Mouse (Mus musculus) adrenal gland (tissue): ENCODE measurements around the gene Ebf4.

Experiments
- intact Hi-C: fragments of 180-260 bp; cut with DNase I; formaldehyde crosslinking; loops from one replicate; pipeline ENCODE4 v1.15.1; 2025

Gene Ebf4

GRCm38 (mm10) chr2:130374951-130375350 lies 80.0 kb downstream of the Ebf4 start:
- intact Hi-C loops = no loop called here

- intact Hi-C loops = no loop called here
Observed at GRCm38 (mm10) chr2:130383205-130383604, 88.2 kb downstream of the Ebf4 start.

DNA sequence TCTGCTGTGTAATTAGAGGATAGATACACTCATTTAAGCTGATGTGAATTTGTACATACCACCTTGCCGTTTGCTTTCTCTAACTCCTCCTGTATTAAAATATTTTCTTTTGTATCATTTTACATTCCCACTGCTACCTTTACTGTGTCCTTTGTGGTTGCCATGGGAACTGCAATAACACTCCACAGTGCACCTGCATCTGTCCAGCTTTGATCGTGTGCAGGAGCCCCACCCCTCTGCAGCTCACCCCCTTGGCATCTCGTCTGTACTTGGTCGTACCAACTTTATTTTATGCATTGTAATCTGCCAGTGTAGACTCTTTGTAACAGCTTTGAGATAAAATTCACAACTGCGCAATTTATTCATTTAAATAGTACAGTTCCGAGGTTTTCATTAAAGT lies 88.9 kb downstream of the Ebf4 start:
- intact Hi-C loops = no loop called here

GRCm38 (mm10) chr2:130386212-130386611 lies 91.2 kb downstream of the Ebf4 start:
- intact Hi-C loops = no loop called here

GRCm38 (mm10) chr2:130388796-130389195 lies 93.8 kb downstream of the Ebf4 start:
- intact Hi-C loops = no loop called here

DNA sequence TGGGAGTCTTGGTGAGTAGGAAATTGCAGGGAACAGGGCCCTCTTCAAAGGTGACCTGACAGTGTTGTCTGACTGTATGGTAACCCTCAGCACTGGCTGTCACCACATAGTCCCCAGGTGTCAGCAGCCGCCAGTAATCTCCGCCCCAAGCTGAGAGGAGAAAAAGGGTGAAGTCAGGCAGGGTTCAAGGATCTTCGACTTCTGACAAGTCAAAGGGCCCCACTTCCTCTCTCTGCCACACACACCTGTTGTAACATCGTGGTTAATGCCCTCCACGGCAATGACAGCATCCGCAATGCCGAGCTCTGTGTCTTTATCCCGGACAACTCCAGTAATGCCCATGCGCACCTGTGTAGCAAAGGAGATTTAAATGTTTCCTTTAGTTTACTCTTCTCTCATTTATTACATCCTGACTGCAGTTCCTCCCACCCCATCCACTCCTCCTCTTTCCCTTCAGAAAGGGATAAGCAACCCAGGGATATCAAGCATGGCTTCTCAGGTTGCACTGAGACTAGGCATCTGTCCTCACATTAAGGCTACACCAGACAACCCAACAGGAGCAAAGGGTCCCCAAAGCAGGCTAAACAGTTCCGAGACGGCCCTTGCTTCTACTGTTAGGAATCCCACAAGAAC lies 96.1 kb downstream of the Ebf4 start:
- intact Hi-C loops = no loop called here

DNA sequence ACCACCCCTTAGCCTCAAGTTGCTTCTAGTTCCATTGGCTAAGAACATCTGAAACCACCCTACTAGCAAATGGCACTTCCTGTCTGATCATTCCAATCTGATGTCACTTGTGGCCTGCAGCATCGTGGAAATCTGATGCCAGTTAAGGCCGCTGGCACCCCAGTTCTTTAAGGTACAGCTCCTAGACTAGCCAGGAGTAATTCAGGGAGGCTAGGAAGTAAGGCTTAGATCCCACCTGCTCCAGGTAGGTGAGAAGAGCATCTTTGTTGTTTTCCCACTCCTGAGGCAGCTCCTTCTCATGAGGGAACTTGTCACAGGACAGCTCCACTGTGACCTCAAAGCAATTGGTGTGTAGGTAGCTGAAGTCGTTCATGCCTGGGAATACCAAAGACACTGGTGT lies 97.9 kb downstream of the Ebf4 start:
- intact Hi-C loops = loop anchor here (2.0 kb wide), 1 partner anchor 18 kb away; no protein-coding TSS in a partner anchor

- intact Hi-C loops = no loop called here
Observed at GRCm38 (mm10) chr2:130395696-130396095, 100.7 kb downstream of the Ebf4 start.

- intact Hi-C loops = no loop called here
Observed at GRCm38 (mm10) chr2:130397186-130397985, 102.4 kb downstream of the Ebf4 start, which contains the start of gene Cpxm1. Gene Cpxm1, minus strand, starts transcription at chr2:130397574.

- intact Hi-C loops = no loop called here
Observed at GRCm38 (mm10) chr2:130398091-130398490, 103.1 kb downstream of the Ebf4 start.

- intact Hi-C loops = no loop called here
Observed at GRCm38 (mm10) chr2:130400046-130400445, 105.1 kb downstream of the Ebf4 start.

DNA sequence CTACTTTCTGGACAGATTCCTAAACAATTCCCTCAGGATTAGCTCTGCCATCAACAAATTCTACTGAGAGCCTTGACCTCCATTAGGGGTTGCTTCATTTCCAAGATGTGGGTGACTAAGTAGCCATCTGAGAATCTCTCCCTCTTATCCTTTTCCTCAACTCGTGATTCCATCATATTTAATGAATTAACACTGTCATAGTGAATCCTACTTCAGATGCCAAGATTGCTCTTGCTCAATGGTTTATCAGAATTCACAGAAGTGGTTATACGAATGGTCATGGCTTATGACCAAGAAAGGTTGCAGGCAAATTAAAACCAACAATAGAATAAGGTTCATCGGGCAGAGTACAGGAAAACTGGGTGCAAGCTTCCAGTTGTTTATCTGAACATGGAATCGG lies 106.9 kb downstream of the Ebf4 start:
- intact Hi-C loops = no loop called here

GRCm38 (mm10) chr2:130404939-130405338 lies 110.0 kb downstream of the Ebf4 start, which contains the start of the genes Gm28372 and 1700020A23Rik:
Gene Gm28372, plus strand, starts transcription at chr2:130405239.
Gene 1700020A23Rik, plus strand, starts transcription at chr2:130405259.
- intact Hi-C loops = no loop called here

DNA sequence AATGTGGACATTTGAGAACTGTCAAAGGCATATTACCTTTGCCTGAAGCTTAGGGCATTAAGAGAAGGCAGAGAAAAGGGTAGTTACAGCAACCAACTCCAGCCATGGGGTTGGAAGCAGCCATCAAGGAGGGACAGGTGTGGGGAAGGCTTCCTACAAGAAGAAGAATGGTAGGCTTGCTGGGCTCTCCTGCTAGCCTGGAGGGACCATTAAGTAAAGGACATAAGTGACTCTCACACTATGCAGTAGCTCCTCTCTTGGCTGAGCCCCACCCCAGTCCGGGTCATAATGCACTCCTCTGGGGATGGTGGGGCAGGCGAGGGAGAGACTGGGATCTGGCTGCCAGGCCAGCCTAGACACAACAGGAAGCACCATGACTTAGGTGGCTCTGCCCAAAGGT lies 111.2 kb downstream of the Ebf4 start, which contains the start of gene Tmem239:
Gene Tmem239, plus strand, starts transcription at position 301 of the 400 bp plus-strand sequence.
- intact Hi-C loops = no loop called here

DNA sequence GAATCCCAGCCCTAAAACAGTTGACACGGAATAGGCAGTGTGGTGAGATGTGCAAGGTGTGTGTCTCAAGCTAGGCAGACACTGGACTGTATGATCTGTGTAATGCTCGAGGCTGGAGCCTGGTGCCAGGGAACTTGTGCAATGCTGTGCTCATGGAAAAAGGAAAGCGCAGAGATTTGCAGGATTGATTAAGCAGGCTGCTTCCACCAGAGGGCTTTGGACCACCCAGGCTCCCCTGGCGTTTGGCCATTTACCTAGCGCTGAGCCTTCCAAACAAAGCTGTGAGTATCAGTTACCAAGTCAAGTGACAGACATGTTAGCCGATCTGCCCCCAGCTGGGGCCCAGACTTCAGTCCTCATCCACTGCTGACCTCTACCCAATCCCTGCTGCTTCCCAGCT lies 113.2 kb downstream of the Ebf4 start:
- intact Hi-C loops = no loop called here

DNA sequence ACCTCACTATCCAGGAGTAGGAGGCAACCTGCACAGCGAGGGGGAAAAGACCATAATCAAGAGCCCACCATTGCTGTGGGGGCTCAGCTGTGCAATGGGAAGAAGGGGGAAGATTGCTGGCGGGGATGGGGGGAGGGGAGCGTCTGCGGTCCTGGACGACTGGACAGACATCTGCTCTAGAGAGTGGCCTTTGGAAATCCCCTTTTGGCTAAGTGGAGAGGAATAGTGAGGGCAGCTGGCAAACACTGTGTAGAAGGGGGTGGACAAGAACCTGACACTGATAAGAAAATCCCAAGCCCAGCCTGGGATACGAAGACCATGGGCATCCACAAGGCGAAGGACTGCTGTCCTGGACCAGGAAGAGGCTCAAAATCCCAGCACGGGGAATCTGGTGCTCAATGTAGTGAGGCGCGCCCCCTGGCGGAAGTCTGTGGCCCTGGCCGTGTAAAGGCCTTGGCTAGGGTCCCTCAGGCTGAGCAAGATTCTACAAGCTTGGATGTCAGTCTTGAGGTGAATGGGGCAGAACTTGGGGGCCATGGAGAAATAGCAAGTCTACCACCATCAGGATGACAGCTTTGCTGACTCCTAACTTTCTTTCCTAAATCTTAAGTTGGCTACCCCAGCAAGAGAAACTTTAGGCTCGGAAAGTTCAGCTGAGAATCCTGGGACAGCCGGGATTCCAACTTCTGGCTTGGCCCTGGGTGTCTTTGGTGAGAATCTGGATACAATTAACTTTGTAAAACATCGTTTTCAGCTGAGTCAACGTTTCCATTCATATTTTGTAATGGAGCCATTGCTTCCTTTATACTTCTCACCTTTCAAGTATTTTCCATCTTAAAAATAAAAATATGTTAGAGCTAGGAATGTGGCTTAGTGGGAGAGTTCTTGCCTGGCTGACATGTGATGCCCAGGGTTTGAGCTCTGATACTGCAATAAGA lies 116.9 kb downstream of the Ebf4 start:
- intact Hi-C loops = loop anchor here (2.0 to 5.0 kb wide), 2 partner anchors 19 to 120 kb away; no protein-coding TSS in a partner anchor

DNA sequence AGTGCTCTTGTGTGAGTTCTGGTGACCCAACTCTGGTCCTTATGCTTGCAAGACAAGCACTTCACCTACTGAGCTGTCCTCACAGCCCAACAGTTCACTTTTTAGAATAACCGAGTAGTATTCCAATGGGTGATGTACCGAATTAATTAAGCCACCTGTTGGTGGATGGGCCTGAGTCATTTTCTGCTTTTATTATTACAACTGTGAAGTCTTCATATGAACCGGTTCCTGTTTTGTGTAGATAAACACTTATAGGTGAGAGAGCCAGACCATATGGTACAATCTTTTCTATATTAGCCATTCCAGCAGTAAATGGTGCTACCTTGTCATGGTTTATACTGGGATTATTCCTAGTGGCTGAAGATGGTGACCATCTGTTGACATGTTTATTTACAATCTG lies 117.8 kb downstream of the Ebf4 start:
- intact Hi-C loops = loop anchor here (5.0 kb wide), 1 partner anchor 120 kb away; no protein-coding TSS in a partner anchor

GRCm38 (mm10) chr2:130414094-130414856 lies 119.3 kb downstream of the Ebf4 start:
- intact Hi-C loops = loop anchor here (5.0 kb wide), 1 partner anchor 122 kb away; no protein-coding TSS in a partner anchor
